Mouse (Mus musculus): ENCODE data around the gene Pip5kl1.

- TF ChIP-seq TAL1 (IDR thresholded peaks at IDR 0.05; ENCODE audit: low read length) (no peak), GATA1 (IDR thresholded peaks at IDR 0.05; ENCODE audit: low read length) (no peak)
Measured at GRCm38 (mm10) chr2:32617109-32617508, 42.5 kb downstream of the Pip5kl1 start.
